Mouse (Mus musculus): ENCODE data around the gene Etl4. TPM values are rescaled to one million over a fixed set of nuclear protein-coding genes. Genes with fewer than 3 reads are reported as not detected.

The Etl4 gene
- polyA plus RNA-seq, 2 experiments, result 38.3 to 44.9 TPM

DNA sequence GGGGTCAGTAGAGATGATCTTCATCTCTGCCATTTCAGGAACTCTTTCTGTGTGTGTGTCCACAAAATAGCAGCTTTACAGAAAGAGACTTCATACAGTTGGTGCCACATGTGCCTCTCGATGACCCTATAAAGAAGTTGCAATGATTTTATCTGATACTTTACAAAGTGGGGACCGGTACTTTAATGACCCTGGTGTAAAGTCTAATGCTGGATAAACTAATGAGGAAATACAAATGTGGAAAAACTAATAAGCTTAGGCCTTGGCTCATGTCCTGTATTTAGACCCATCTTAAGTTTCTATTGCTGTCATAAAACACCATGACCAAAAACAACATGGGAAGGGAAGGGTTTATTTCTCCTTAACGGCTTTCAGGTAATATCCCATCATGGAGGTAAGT is 729.0 kb downstream of the Etl4 start:
- Histone ChIP-seq H3K27ac (replicated peaks; ENCODE audit: low read depth, low read length) (no peak overlapping the region), H3K4me1 (ENCODE audit: control insufficient read depth, insufficient read depth, low read length) (no peaks in the 10 kb centered on the region), H3K9me3 (ENCODE audit: control insufficient read depth, low read length) (no peaks in the 10 kb centered on the region), H3K9ac (ENCODE audit: low read depth, low read length, severe bottlenecking) (no peak overlapping the region), H3K27me3 (ENCODE audit: control insufficient read depth, insufficient read depth, low read length) (no peaks in the 10 kb centered on the region), H3K4me2 (replicated peaks; ENCODE audit: low read depth, low read length, severe bottlenecking) (no peak overlapping the region), H3K36me3 (ENCODE audit: control insufficient read depth, insufficient read depth, low read length) (no peaks in the 10 kb centered on the region), H3K4me3 (replicated peaks; ENCODE audit: low read length) (no peak overlapping the region)
- DNase-seq (ENCODE audit: low spot score), result no peak
- WGBS, result 65% methylated on average over 3 of the region's 3 CpGs
- no peak for TF ChIP-seq POLR2A (IDR thresholded peaks at IDR 0.05; ENCODE audit: borderline replicate concordance, extremely low read depth, insufficient read depth, insufficient read length)
- ATAC-seq (ENCODE audit: low FRiP score, low read depth), result no peak

DNA sequence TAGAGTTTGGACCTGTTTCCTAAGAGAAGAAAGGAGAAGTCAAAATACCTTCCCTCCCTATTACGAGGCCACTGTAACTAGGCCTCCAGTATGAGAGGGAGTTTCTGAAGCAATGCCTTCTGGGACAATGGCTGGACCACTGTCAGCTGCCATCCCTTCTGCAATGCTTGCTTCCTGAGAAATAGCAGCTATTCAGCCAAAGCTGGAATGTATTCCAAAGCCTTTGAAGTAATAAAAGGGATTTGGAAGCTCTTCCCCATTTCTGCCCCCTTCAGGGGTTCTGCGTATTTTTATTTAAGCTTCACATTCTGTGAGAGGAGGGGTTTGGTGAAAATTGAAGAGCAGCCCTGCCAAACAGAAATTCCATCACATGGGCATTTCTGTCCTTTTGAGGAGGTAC is 730.1 kb downstream of the Etl4 start:
- Histone ChIP-seq H3K4me3 (replicated peaks; ENCODE audit: low read length) (no peak overlapping the region), H3K27ac (replicated peaks; ENCODE audit: low read depth, low read length) (no peak overlapping the region), H3K4me2 (replicated peaks; ENCODE audit: low read depth, low read length, severe bottlenecking) (no peak overlapping the region), H3K9ac (ENCODE audit: low read depth, low read length, severe bottlenecking) (no peak overlapping the region), H3K4me1 (ENCODE audit: control insufficient read depth, insufficient read depth, low read length) (peaks cover 5% of the 10 kb centered on the region; the same call in 1 of the 2 replicates), H3K27me3 (ENCODE audit: control insufficient read depth, insufficient read depth, low read length) (no peaks in the 10 kb centered on the region), H3K36me3 (ENCODE audit: control insufficient read depth, insufficient read depth, low read length) (no peaks in the 10 kb centered on the region), H3K9me3 (ENCODE audit: control insufficient read depth, low read length) (no peaks in the 10 kb centered on the region)
- WGBS, result 57% methylated on average over 2 of the region's 2 CpGs
- no peak for ATAC-seq (ENCODE audit: low FRiP score, low read depth)
- TF ChIP-seq POLR2A (IDR thresholded peaks at IDR 0.05; ENCODE audit: borderline replicate concordance, extremely low read depth, insufficient read depth, insufficient read length), result no peak
- DNase-seq (ENCODE audit: low spot score), result peak; percentile 5

DNA sequence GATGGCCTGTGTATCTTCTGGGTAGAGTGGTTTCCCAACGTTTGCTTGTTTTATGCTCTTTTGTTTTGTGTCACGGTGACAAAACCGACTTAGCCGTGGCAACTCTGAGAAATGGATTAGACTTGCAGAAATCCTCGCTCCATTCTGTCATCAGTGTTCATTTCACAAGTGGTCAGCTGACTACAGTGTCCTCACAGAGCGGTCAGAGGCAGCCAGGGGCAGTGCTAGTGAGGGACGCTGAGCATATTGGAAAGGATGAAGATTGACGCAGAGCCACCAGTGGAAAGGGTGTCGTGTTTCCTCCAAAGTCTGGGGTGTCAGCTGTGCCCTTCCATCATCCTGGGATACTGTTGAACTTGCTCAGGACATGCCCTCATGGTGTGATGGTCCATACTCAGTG is 733.2 kb downstream of the Etl4 start:
- Histone ChIP-seq H3K4me2 (replicated peaks; ENCODE audit: low read depth, low read length, severe bottlenecking) (no peak overlapping the region), H3K36me3 (ENCODE audit: control insufficient read depth, insufficient read depth, low read length) (no peaks in the 10 kb centered on the region), H3K4me3 (replicated peaks; ENCODE audit: low read length) (no peak overlapping the region), H3K9ac (ENCODE audit: low read depth, low read length, severe bottlenecking) (no peak overlapping the region), H3K4me1 (ENCODE audit: control insufficient read depth, insufficient read depth, low read length) (peaks cover 5% of the 10 kb centered on the region; the same call in 1 of the 2 replicates), H3K27ac (replicated peaks; ENCODE audit: low read depth, low read length) (no peak overlapping the region), H3K27me3 (ENCODE audit: control insufficient read depth, insufficient read depth, low read length) (no peaks in the 10 kb centered on the region), H3K9me3 (ENCODE audit: control insufficient read depth, low read length) (no peaks in the 10 kb centered on the region)
- DNase-seq (ENCODE audit: low spot score) (peak; percentile 27), ATAC-seq (ENCODE audit: low FRiP score, low read depth) (peak; percentile 79)
- TF ChIP-seq POLR2A (IDR thresholded peaks at IDR 0.05; ENCODE audit: borderline replicate concordance, extremely low read depth, insufficient read depth, insufficient read length), result no peak
- 69% methylated on average over 9 of the region's 9 CpGs for WGBS

DNA sequence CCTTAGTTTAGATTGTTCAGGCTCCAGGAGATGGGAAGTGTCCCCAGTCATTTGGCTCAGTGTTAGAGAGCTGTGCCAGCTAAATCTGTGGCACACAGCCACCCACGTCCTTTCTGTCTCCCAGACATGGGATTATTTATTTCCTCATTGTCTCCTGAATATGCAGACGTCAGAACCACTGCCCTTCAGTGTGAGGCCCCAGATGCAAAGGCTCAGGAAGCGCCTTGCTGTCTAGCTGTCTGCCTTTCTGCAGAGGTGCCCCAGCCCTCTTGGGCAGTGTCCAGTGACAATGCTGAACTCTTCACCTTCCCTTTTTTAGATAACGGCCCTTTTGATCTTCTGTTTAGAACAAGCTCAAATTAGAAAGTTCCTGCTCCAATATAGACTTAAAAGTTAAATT is 740.2 kb downstream of the Etl4 start:
- Histone ChIP-seq H3K9me3 (ENCODE audit: control insufficient read depth, low read length) (no peaks in the 10 kb centered on the region), H3K27ac (replicated peaks; ENCODE audit: low read depth, low read length) (no peak overlapping the region), H3K4me1 (ENCODE audit: control insufficient read depth, insufficient read depth, low read length) (no peaks in the 10 kb centered on the region), H3K36me3 (ENCODE audit: control insufficient read depth, insufficient read depth, low read length) (no peaks in the 10 kb centered on the region), H3K9ac (ENCODE audit: low read depth, low read length, severe bottlenecking) (no peak overlapping the region), H3K27me3 (ENCODE audit: control insufficient read depth, insufficient read depth, low read length) (no peaks in the 10 kb centered on the region), H3K4me2 (replicated peaks; ENCODE audit: low read depth, low read length, severe bottlenecking) (no peak overlapping the region), H3K4me3 (replicated peaks; ENCODE audit: low read length) (no peak overlapping the region)
- TF ChIP-seq POLR2A (IDR thresholded peaks at IDR 0.05; ENCODE audit: borderline replicate concordance, extremely low read depth, insufficient read depth, insufficient read length), result no peak
- 16% methylated on average over 4 of the region's 4 CpGs for WGBS
- ATAC-seq (ENCODE audit: low FRiP score, low read depth), result no peak
- DNase-seq (ENCODE audit: low spot score), result no peak

DNA sequence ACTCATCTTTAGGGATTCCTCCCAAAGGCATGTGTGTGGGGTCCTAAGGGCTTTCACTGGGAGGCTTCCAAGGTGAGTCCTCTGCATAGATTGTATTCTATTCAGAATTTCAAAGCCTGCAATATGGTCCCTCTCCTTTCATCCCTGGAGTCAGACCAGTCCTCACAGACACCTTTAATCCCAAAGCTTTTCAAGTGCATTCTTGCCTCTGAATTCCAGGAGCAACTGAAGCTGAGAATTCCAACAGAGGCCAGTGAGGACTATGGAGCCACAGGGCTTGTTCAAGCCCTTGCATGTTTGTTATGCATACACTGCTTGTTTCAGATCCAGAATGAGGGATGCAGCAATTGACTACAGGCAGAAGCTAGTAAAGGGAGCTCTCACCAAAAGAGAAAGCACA is 743.5 kb downstream of the Etl4 start:
- Histone ChIP-seq H3K9ac (ENCODE audit: low read depth, low read length, severe bottlenecking) (no peak overlapping the region), H3K4me2 (replicated peaks; ENCODE audit: low read depth, low read length, severe bottlenecking) (no peak overlapping the region), H3K4me3 (replicated peaks; ENCODE audit: low read length) (no peak overlapping the region), H3K4me1 (ENCODE audit: control insufficient read depth, insufficient read depth, low read length) (no peaks in the 10 kb centered on the region), H3K9me3 (ENCODE audit: control insufficient read depth, low read length) (no peaks in the 10 kb centered on the region), H3K36me3 (ENCODE audit: control insufficient read depth, insufficient read depth, low read length) (no peaks in the 10 kb centered on the region), H3K27me3 (ENCODE audit: control insufficient read depth, insufficient read depth, low read length) (no peaks in the 10 kb centered on the region), H3K27ac (replicated peaks; ENCODE audit: low read depth, low read length) (no peak overlapping the region)
- no peak for TF ChIP-seq POLR2A (IDR thresholded peaks at IDR 0.05; ENCODE audit: borderline replicate concordance, extremely low read depth, insufficient read depth, insufficient read length)
- DNase-seq (ENCODE audit: low spot score), result no peak
- ATAC-seq (ENCODE audit: low FRiP score, low read depth), result no peak

DNA sequence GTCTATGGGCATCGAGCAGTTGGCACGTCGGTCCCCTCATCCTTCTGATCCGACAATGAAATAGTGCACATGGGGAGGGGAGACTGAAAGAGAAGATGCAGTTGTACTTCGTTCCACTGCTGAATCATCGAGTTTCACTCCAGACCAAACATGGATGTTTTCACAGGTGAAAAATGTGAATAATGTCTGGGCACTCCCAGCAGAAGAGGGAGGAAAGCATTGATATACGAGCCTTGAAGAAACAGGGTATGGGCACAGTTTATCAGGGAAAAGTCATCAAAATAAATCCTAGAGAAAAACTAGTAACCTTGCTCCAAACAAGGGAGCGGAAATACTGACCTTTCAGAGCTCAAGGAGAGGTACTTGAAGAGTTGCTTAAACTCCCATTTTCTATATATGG is 744.5 kb downstream of the Etl4 start:
- H3K27me3 ChIP-seq (ENCODE audit: control insufficient read depth, insufficient read depth, low read length), result no peaks in the 10 kb centered on the region
- H3K4me1 ChIP-seq (ENCODE audit: control insufficient read depth, insufficient read depth, low read length), result no peaks in the 10 kb centered on the region
- 75% methylated on average over 8 of the region's 8 CpGs for WGBS
- H3K36me3 ChIP-seq (ENCODE audit: control insufficient read depth, insufficient read depth, low read length), result no peaks in the 10 kb centered on the region
- no peak for ATAC-seq (ENCODE audit: low FRiP score, low read depth)
- H3K4me3 ChIP-seq (replicated peaks; ENCODE audit: low read length), result no peak overlapping the region
- no peak for DNase-seq (ENCODE audit: low spot score)
- no peak overlapping the region for H3K4me2 ChIP-seq (replicated peaks; ENCODE audit: low read depth, low read length, severe bottlenecking)
- no peaks in the 10 kb centered on the region for H3K9me3 ChIP-seq (ENCODE audit: control insufficient read depth, low read length)
- TF ChIP-seq POLR2A (IDR thresholded peaks at IDR 0.05; ENCODE audit: borderline replicate concordance, extremely low read depth, insufficient read depth, insufficient read length), result no peak
- H3K27ac ChIP-seq (replicated peaks; ENCODE audit: low read depth, low read length), result no peak overlapping the region
- no peak overlapping the region for H3K9ac ChIP-seq (ENCODE audit: low read depth, low read length, severe bottlenecking)

All from limb, embryonic 14.5 days (tissue).